8 mouse cellular contexts compared by ENCODE assay signal in genomic region chr7:79391883-79392649, GRCm38 (mm10). TPM values are rescaled to one million over a fixed set of nuclear protein-coding genes. Genes with fewer than 3 reads are reported as not detected.
A peak's percentile ranks its signal among the peaks of the same experiment; 100 is the strongest.
DNase-seq lines count a peak whose midpoint lies in the region; ATAC-seq lines count a peak whose summit lies in the region.

TSS of gene Fanci (plus strand) at chr7:79391929.

- ATAC-seq in inflammation-experienced regulatory T-cells, adult 6 months, result peak; percentile 92
- peak; percentile 90 for ATAC-seq in megakaryocyte-erythroid progenitor cell, adult 5-6 weeks (replicated peaks; ENCODE audit: low FRiP score, low TSS enrichment, poor library complexity, severe bottlenecking)

- intact Hi-C loops in gastrocnemius, postnatal 14 days (cut with DNase I; ENCODE audit: low total_unique reads), result no loop called here
- intact Hi-C loops in left cerebral cortex, postnatal 10 days (cut with DNase I), result loop anchor here (5.0 kb wide), 1 partner anchor 75 kb away; the partner anchor contains the start of gene Polg

- DNase-seq in adrenal gland, adult (ENCODE audit: inconsistent age in 2 of 2, low spot score in 1 of 2), result peak; percentile 93 to 98
- DNase-seq in embryo, embryonic 10.5 days (ENCODE audit: low spot score), result peak; percentile 97
- peak; percentile 94 for DNase-seq in gastrocnemius, postnatal 14 days
- DNase-seq in left cerebral cortex, postnatal 10 days (ENCODE audit: extremely low spot score in 1 of 2, low spot score in 2 of 2), result peak; percentile 94 to 97
- DNase-seq in right cerebral cortex, postnatal 25 days, result peak; percentile 92
- DNase-seq in urinary bladder, postnatal 4 days (ENCODE audit: low spot score in 2 of 2), result peak; percentile 88 to 96

RNA-seq across cellular contexts. Expression of gene Fanci, which starts in this region (rescaled TPM):
- under 1 TPM; 0.66 to 0.86 TPM for total RNA-seq in gastrocnemius, postnatal 14 days (2021)
- 1 to 10 TPM; 3.2 to 8.4 (median 6.1) TPM for polyA plus RNA-seq in inflammation-experienced regulatory T-cells, adult 6 months (2017; shearing (Covaris generic))
- under 1 TPM; 0.55 to 0.88 TPM for total RNA-seq in left cerebral cortex, postnatal 10 days (2021)
- 19.0 and 19.5 TPM in 2 replicates for total RNA-seq in megakaryocyte-erythroid progenitor cell, adult 5-6 weeks (2014; fragmentation: Nextera tagmentation)
- 25.3 and 25.6 TPM in 2 replicates for total RNA-seq in megakaryocyte-erythroid progenitor cell, adult 5-6 weeks (2017)

Comparison
In these comparisons a context has a peak if more than half of its experiments do, and no peak if none do; other contexts are left out.
1. Peak in every context shown above with its lines: DNase-seq and ATAC-seq.
2. RNA of gene Fanci (total RNA-seq): 19.0 to 25.6 TPM in megakaryocyte-erythroid progenitor cell, adult 5-6 weeks; 0.55 to 0.88 TPM in left cerebral cortex, postnatal 10 days and 0.66 to 0.86 TPM in gastrocnemius, postnatal 14 days; every median in the first group is over 10 times any median in the second.
3. Peak in DNase-seq in gastrocnemius, postnatal 14 days; RNA of the gene not detected or under 1 TPM.
4. Peak in DNase-seq in left cerebral cortex, postnatal 10 days; RNA of the gene not detected or under 1 TPM.